Mouse (Mus musculus) small intestine, adult 2 months (tissue): ENCODE data around the gene Olfr418. TPM values are rescaled to one million over a fixed set of nuclear protein-coding genes. Genes with fewer than 3 reads are reported as not detected.
"Not testable (repeated sequence)": the region's sequence is repeated elsewhere in the genome, so short reads cannot be mapped to it uniquely, and the experiment has no call there.

ENCODE experiments used
- H3K27ac ChIP-seq: fragments of 200-500 bp; 2 replicates; pipeline ENCODE4 v1.5.1; 2012; ENCODE audit warnings: low read depth, low read length, control low read depth, inconsistent platforms; ENCODE audit not compliant: insufficient read depth
- H3K27me3 ChIP-seq: fragments of 200-500 bp; 2 replicates; pipeline ENCODE4 v1.6.1; 2012; ENCODE audit warnings: mild to moderate bottlenecking, moderate library complexity, low read length, inconsistent platforms; ENCODE audit not compliant: control insufficient read depth, insufficient read depth
- H3K36me3 ChIP-seq: fragments of 200-500 bp; 2 replicates; pipeline ENCODE4 v1.6.1; 2012; ENCODE audit warnings: mild to moderate bottlenecking, low read length, control low read depth, inconsistent platforms; ENCODE audit not compliant: control insufficient read depth, insufficient read depth
- H3K4me1 ChIP-seq: fragments of 200-500 bp; 2 replicates; pipeline ENCODE4 v1.6.1; 2012; ENCODE audit warnings: low read length, inconsistent platforms, mixed read lengths; ENCODE audit not compliant: control insufficient read depth, insufficient read depth, insufficient read length
- H3K4me3 ChIP-seq: fragments of 200-500 bp; 2 replicates; pipeline ENCODE4 v1.5.1; 2012; ENCODE audit warnings: low read depth, mild to moderate bottlenecking, control low read depth, inconsistent platforms, low read length, moderate library complexity
- CTCF ChIP-seq: fragments of 200-500 bp; IDR thresholded peaks from 2 replicates; pipeline ENCODE4 v1.5.1; 2012; ENCODE audit warnings: low read depth, mild to moderate bottlenecking, control low read depth, inconsistent platforms, low read length, moderate library complexity, mixed read lengths; ENCODE audit not compliant: insufficient replicate concordance, insufficient read length; ENCODE audit errors: extremely low read depth
- POLR2A ChIP-seq: fragments of 200-500 bp; IDR thresholded peaks from 2 replicates; pipeline ENCODE4 v1.6.1; 2012; ENCODE audit warnings: low read depth, mild to moderate bottlenecking, control low read depth, inconsistent platforms, low read length, moderate library complexity
- WGBS: fragments of 180-500 bp; shearing (Covaris S2); methylation state at CpG from one replicate; pipeline ENCODE4 v1.1.7; 2018; 5-methylcytosine and 5-hydroxymethylcytosine counted together
- polyA plus RNA-seq: library from polyadenylated mRNA; depleted of rRNA; stranded (reverse); fragments of >200 nt; gene quantifications from 2 replicates; pipeline ENCODE4 v1.2.3, GENCODE M21; 2012; rRNA removed

The Olfr418 gene
- not detected in 2 replicates for polyA plus RNA-seq

GRCm38 (mm10) chr1:173265701-173266100, at the start of gene Olfr418:
TSS of gene Olfr418 (plus strand) at chr1:173266001.
- Histone ChIP-seq H3K4me1 (no peaks in the 10 kb centered on the region), H3K36me3 (no peaks in the 10 kb centered on the region), H3K4me3 (no peak within 1 kb of the TSS), H3K27ac (no peak within 1 kb of the TSS), H3K27me3 (no peaks in the 10 kb centered on the region)
- no peak for TF ChIP-seq POLR2A
- no peak for TF ChIP-seq CTCF

DNA sequence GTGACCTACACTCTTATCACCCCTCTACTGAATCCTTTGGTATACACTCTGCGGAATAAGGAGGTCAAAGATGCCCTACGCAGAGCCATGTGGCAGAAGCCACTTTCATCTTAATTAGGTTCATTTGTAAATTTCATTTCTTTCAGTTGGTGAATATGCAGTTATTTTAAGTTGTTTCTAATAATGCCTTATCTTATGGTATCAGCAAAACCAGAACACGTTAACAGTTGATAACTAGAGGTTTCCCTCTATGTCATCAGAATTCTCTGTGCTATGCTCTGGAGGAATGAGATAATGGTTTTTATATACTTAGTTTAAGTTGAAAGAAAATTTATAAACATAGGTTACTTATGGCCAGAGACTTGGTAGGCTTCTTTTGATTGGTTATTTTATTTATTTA, 49.3 kb upstream of the Olfr418 start:
- WGBS = 81% methylated on average over 3 of the region's 3 CpGs
- TF ChIP-seq CTCF (no peak), POLR2A (no peak)
- H3K36me3 ChIP-seq = no peaks in the 10 kb centered on the region
- H3K4me1 ChIP-seq = no peaks in the 10 kb centered on the region
- no peaks in the 10 kb centered on the region for H3K27me3 ChIP-seq
- no peak overlapping the region for H3K4me3 ChIP-seq
- H3K27ac ChIP-seq = no peak overlapping the region

GRCm38 (mm10) chr1:173227081-173227480, 38.7 kb upstream of the Olfr418 start, which contains the start of gene Fcer1a:
TSS of gene Fcer1a (minus strand) at chr1:173227214.
- H3K27me3 ChIP-seq = no peaks in the 10 kb centered on the region
- TF ChIP-seq POLR2A (no peak), CTCF (no peak)
- no peaks in the 10 kb centered on the region for H3K36me3 ChIP-seq
- no peaks in the 10 kb centered on the region for H3K4me1 ChIP-seq
- H3K27ac ChIP-seq = no peak within 1 kb of the TSS
- no peak within 1 kb of the TSS for H3K4me3 ChIP-seq
- 51% methylated on average over 2 of the region's 2 CpGs for WGBS

DNA sequence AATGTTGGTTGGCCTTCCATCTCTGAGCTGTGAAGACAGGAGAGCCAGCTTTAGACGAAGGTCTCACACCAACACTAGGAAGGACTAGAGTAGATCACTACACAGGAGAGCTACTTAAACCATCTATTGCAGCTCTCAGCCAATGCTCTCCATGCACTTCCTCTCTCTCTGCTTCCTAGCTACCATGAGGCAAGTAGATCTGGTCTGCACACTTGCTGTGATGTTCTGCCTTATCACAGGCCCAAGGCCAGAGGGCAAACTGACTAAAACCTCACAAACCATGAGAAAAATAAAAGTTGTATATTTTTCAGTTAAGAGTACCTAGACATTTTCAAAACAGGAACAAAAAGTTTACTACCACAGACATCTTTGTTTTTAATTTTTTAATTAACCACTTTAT, 28.8 kb upstream of the Olfr418 start:
- 85% methylated on average over 1 of the region's 1 CpGs for WGBS
- H3K27ac ChIP-seq, H3K4me3 ChIP-seq, H3K4me1 ChIP-seq, H3K27me3 ChIP-seq, H3K36me3 ChIP-seq: not testable (repeated sequence)

- no peaks in the 10 kb centered on the region for H3K36me3 ChIP-seq
- TF ChIP-seq CTCF (no peak), POLR2A (no peak)
- WGBS = 40% methylated on average over 3 of the region's 3 CpGs
- no peak overlapping the region for H3K4me3 ChIP-seq
- H3K4me1 ChIP-seq = no peaks in the 10 kb centered on the region
- no peaks in the 10 kb centered on the region for H3K27me3 ChIP-seq
- H3K27ac ChIP-seq = no peak overlapping the region
These were observed 15.9 kb upstream of the Olfr418 start for GRCm38 (mm10) chr1:173249888-173250287.

DNA sequence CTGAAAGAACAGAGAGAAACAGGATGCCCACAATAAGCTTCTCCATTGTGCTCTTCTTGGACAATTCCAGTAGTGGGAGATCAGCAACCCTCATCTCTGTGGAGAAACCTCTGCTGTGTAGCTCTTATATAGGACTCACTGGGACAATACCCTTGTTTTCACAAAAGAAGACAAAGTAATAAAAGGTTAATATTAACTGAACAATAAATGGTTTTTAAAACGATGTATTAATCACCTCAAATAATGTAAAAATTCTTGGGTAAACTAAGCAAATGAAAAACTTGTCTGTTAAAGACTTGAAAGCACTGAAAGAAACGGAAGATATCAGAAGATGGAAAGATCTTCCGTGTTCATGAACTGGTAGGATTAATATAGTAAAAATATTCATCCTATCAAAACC, 11.9 kb downstream of the Olfr418 start, which contains the start of gene Mptx2:
Mptx2 (minus strand) TSS at position 101 of the 400 bp plus-strand sequence.
- no peak for TF ChIP-seq POLR2A
- no peak for TF ChIP-seq CTCF
- H3K27me3 ChIP-seq = no peaks in the 10 kb centered on the region
- no peak within 1 kb of the TSS for H3K4me3 ChIP-seq
- no peaks in the 10 kb centered on the region for H3K36me3 ChIP-seq
- H3K4me1 ChIP-seq = no peaks in the 10 kb centered on the region
- no peak within 1 kb of the TSS for H3K27ac ChIP-seq
- WGBS = 42% methylated on average over 3 of the region's 3 CpGs

DNA sequence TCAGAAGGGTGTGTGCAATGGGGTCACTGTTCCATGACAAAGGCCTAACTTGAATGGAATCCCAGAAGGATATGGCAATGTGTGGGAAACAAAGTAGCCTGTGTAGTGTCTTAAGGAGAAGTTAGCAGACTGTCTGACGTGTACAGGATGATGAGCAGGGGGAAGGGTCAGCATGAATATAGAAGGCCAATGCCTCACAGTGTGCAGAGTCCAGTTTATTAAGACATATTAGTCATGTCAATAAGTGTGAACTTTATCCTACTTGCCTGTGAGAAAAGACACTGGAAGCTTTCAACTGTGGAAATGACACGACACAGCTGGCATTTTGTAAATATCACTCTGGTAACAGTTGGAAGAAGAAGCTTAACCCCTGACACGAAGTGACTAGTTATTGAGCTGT, 37.0 kb downstream of the Olfr418 start:
- H3K4me1 ChIP-seq, H3K27ac ChIP-seq, H3K27me3 ChIP-seq, H3K4me3 ChIP-seq, H3K36me3 ChIP-seq: not testable (repeated sequence)
- 51% methylated on average over 3 of the region's 3 CpGs for WGBS

GRCm38 (mm10) chr1:173313535-173314050, 47.8 kb downstream of the Olfr418 start:
- not testable (repeated sequence) for H3K27me3 ChIP-seq, H3K4me1 ChIP-seq, H3K27ac ChIP-seq, H3K4me3 ChIP-seq, H3K36me3 ChIP-seq
- 68% methylated on average over 7 of the region's 7 CpGs for WGBS
